Mouse (Mus musculus) liver, embryonic 16.5 days (tissue): ENCODE measurements around the gene Gna15. TPM values are rescaled to one million over a fixed set of nuclear protein-coding genes. Genes with fewer than 3 reads are reported as not detected.

Experiments
- ATAC-seq: fragments of 200-750 bp; cut with Nextera tagmentation; 2 replicates; pipeline ENCODE4 v1.8.0; 2017; ENCODE audit warnings: low read depth, mild to moderate bottlenecking, moderate number of reproducible peaks, moderate library complexity
- H3K27ac ChIP-seq: fragments of 300-500 bp; sonication (generic); 2 replicates; pipeline ENCODE4 v1.5.1; 2014; ENCODE audit warnings: mild to moderate bottlenecking, low read length
- H3K27me3 ChIP-seq: fragments of 300-500 bp; sonication (generic); 2 replicates; pipeline ENCODE4 v1.6.1; 2014; ENCODE audit warnings: low read depth, low read length, mixed read lengths; ENCODE audit not compliant: control insufficient read depth, insufficient read depth
- H3K36me3 ChIP-seq: fragments of 300-500 bp; sonication (generic); 2 replicates; pipeline ENCODE4 v1.6.1; 2014; ENCODE audit warnings: mild to moderate bottlenecking; ENCODE audit not compliant: control insufficient read depth, insufficient read depth
- H3K4me1 ChIP-seq: fragments of 300-500 bp; sonication (generic); 2 replicates; pipeline ENCODE4 v1.6.1; 2014; ENCODE audit warnings: low read depth, low read length, mixed read lengths; ENCODE audit not compliant: control insufficient read depth
- H3K4me2 ChIP-seq: fragments of 300-500 bp; sonication (generic); 2 replicates; pipeline ENCODE4 v1.6.1; 2014; ENCODE audit warnings: low read depth, low read length, mixed read lengths
- H3K4me3 ChIP-seq: fragments of 300-500 bp; sonication (generic); 2 replicates; pipeline ENCODE4 v1.5.1; 2014; ENCODE audit warnings: low read depth, mild to moderate bottlenecking, low read length
- H3K9ac ChIP-seq: fragments of 300-500 bp; sonication (generic); 2 replicates; pipeline ENCODE4 v1.6.1; 2014; ENCODE audit warnings: low read depth, low read length
- H3K9me3 ChIP-seq: fragments of 300-500 bp; sonication (generic); replicated peaks from 2 replicates; pipeline ENCODE4 v1.6.1; 2016; ENCODE audit warnings: low read length; ENCODE audit not compliant: control insufficient read depth
- WGBS: fragments of 180-500 bp; shearing (Covaris S2); extraction: QIAGEN DNeasy Blood & Tissue Kit; methylation state at CpG from one replicate; pipeline ENCODE4 v1.1.7; 2014; ENCODE audit not compliant: insufficient replicate concordance; 5-methylcytosine and 5-hydroxymethylcytosine counted together
- polyA plus RNA-seq: library from polyadenylated mRNA; unstranded; fragments of >200 nt; fragmentation: Nextera tagmentation; extraction: Ambion mirVana; gene quantifications from 2 replicates; pipeline ENCODE4 v1.2.1, GENCODE M21; 2015

Gene Gna15
- polyA plus RNA-seq, 1 experiment from 2014 or later: 4.4 TPM

GRCm38 (mm10) chr10:81472403-81473002, 51.5 kb downstream of the Gna15 start:
- WGBS: 5% methylated on average over 17 of the region's 18 CpGs
- no peak overlapping the region for H3K4me2 ChIP-seq
- no peaks in the 10 kb centered on the region for H3K4me1 ChIP-seq
- H3K27me3 ChIP-seq: peaks cover 64% of the 10 kb centered on the region
- no peak overlapping the region for H3K27ac ChIP-seq
- H3K36me3 ChIP-seq: no peaks in the 10 kb centered on the region
- no peak overlapping the region for H3K4me3 ChIP-seq
- ATAC-seq: no peak
- H3K9me3 ChIP-seq: no peaks in the 10 kb centered on the region
- no peak overlapping the region for H3K9ac ChIP-seq

DNA sequence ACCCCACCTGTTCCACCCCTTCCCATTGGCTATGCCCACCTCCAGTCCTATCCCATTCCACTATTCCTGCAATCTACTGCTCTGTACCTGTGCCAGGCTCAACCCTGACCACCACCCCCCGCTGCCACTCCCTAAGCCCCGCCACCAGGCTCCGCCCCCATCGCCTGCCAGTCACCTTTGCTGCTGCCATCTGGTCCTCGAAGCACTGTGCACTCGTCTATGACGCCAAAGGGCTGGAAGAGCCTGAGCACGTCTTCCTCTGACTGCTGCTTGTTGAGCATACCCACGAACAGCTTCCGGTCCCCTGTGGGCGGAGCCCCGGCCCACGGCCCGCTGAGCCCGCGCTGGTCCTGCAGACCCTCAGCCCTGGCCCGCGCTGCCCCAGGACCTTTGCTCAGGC, 53.6 kb downstream of the Gna15 start:
- no peak overlapping the region for H3K9ac ChIP-seq
- ATAC-seq: no peak
- 31% methylated on average over 18 of the region's 18 CpGs for WGBS
- H3K9me3 ChIP-seq: no peaks in the 10 kb centered on the region
- H3K36me3 ChIP-seq: no peaks in the 10 kb centered on the region
- peaks cover 54% of the 10 kb centered on the region for H3K27me3 ChIP-seq
- H3K27ac ChIP-seq: no peak overlapping the region
- no peak overlapping the region for H3K4me2 ChIP-seq
- no peaks in the 10 kb centered on the region for H3K4me1 ChIP-seq
- no peak overlapping the region for H3K4me3 ChIP-seq

DNA sequence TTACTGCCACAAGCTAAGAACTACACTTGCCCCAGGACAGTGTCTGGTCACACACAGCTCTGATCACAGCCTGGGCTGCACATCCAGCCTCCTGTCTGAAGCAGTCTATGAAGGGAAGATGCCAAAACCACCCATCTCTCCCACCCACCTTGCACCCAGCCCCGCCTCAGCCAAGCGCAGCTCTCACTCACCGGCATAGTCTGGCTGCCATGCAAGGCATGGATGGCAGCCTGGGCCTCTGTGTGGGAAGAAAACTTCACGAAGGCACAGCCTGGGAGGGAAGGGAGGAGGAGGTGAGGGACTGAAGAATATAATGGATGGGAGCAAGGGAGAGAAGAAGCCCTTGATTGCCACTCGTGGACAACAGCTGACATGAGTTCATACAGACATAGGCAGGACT, 54.8 kb downstream of the Gna15 start:
- no peak overlapping the region for H3K27ac ChIP-seq
- H3K4me1 ChIP-seq: peaks cover 10% of the 10 kb centered on the region
- H3K4me2 ChIP-seq: no peak overlapping the region
- no peak overlapping the region for H3K4me3 ChIP-seq
- ATAC-seq: no peak
- 63% methylated on average over 5 of the region's 5 CpGs for WGBS
- no peaks in the 10 kb centered on the region for H3K36me3 ChIP-seq
- no peak overlapping the region for H3K9ac ChIP-seq
- no peaks in the 10 kb centered on the region for H3K9me3 ChIP-seq
- peaks cover 56% of the 10 kb centered on the region for H3K27me3 ChIP-seq

- WGBS: 69% methylated on average over 16 of the region's 16 CpGs
These were observed 56.3 kb downstream of the Gna15 start for GRCm38 (mm10) chr10:81467670-81468235.

GRCm38 (mm10) chr10:81466881-81467280, 57.1 kb downstream of the Gna15 start:
- peaks cover 55% of the 10 kb centered on the region for H3K27me3 ChIP-seq
- WGBS: 55% methylated on average over 14 of the region's 14 CpGs

More at GRCm38 (mm10) chr10:81467670-81468235, 56.3 kb downstream of the Gna15 start:
- H3K9ac ChIP-seq: no peak overlapping the region
- peaks cover 12% of the 10 kb centered on the region for H3K4me1 ChIP-seq
- no peaks in the 10 kb centered on the region for H3K36me3 ChIP-seq
- no peak overlapping the region for H3K27ac ChIP-seq
- H3K4me2 ChIP-seq: no peak overlapping the region
- ATAC-seq: no peak
- H3K9me3 ChIP-seq: no peaks in the 10 kb centered on the region
- no peak overlapping the region for H3K4me3 ChIP-seq
- peaks cover 55% of the 10 kb centered on the region for H3K27me3 ChIP-seq

GRCm38 (mm10) chr10:81466066-81466465, 58.0 kb downstream of the Gna15 start:
- H3K27me3 ChIP-seq: peaks cover 59% of the 10 kb centered on the region
- no peaks in the 10 kb centered on the region for H3K36me3 ChIP-seq
- peaks cover 15% of the 10 kb centered on the region for H3K4me1 ChIP-seq
- no peak overlapping the region for H3K4me3 ChIP-seq
- no peaks in the 10 kb centered on the region for H3K9me3 ChIP-seq
- H3K9ac ChIP-seq: no peak overlapping the region
- H3K27ac ChIP-seq: no peak overlapping the region
- H3K4me2 ChIP-seq: no peak overlapping the region
- no peak for ATAC-seq
- WGBS: 61% methylated on average over 2 of the region's 2 CpGs

More at GRCm38 (mm10) chr10:81466881-81467280, 57.1 kb downstream of the Gna15 start:
- Histone ChIP-seq H3K36me3 (no peaks in the 10 kb centered on the region), H3K9me3 (no peaks in the 10 kb centered on the region), H3K9ac (no peak overlapping the region), H3K27ac (no peak overlapping the region), H3K4me3 (no peak overlapping the region), H3K4me2 (no peak overlapping the region), H3K4me1 (peaks cover 14% of the 10 kb centered on the region)
- no peak for ATAC-seq

- WGBS: 8% methylated on average over 5 of the region's 5 CpGs
- H3K27ac ChIP-seq: no peak overlapping the region
- H3K27me3 ChIP-seq: peaks cover 62% of the 10 kb centered on the region
- H3K4me2 ChIP-seq: no peak overlapping the region
- no peak overlapping the region for H3K9ac ChIP-seq
- no peaks in the 10 kb centered on the region for H3K36me3 ChIP-seq
- peak; percentile 20 for ATAC-seq
- H3K4me3 ChIP-seq: no peak overlapping the region
- H3K4me1 ChIP-seq: peaks cover 15% of the 10 kb centered on the region
- H3K9me3 ChIP-seq: no peaks in the 10 kb centered on the region
These were observed 58.8 kb downstream of the Gna15 start for GRCm38 (mm10) chr10:81465265-81465645.

GRCm38 (mm10) chr10:81464405-81465264, 59.4 kb downstream of the Gna15 start:
- 2% methylated on average over 33 of the region's 33 CpGs for WGBS

DNA sequence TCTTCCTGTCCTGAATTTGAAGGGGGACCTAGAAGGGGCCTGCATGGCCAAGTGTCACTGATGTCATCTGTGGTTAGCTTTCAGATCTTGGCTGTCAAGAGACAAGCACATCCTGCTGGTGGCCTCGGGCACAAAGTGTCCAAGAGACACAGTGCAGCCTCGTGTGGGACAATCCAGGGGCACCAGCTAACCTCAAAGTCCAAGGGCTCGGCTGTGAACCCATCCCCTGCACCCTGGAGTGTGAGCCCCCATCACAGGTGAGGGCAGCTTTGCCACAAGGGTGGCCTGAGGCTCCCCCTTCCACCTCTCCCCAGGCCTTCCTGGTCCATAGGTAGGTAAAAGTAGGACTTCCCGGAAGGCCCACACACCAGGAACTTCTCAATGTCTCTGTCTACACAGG, 60.5 kb downstream of the Gna15 start:
- Histone ChIP-seq H3K27me3 (peaks cover 73% of the 10 kb centered on the region), H3K4me3 (no peak overlapping the region), H3K9ac (no peak overlapping the region), H3K4me1 (peaks cover 15% of the 10 kb centered on the region), H3K36me3 (no peaks in the 10 kb centered on the region), H3K27ac (no peak overlapping the region), H3K9me3 (no peaks in the 10 kb centered on the region), H3K4me2 (no peak overlapping the region)
- no peak for ATAC-seq
- WGBS: 31% methylated on average over 4 of the region's 4 CpGs

More at GRCm38 (mm10) chr10:81464405-81465264, 59.4 kb downstream of the Gna15 start:
- Histone ChIP-seq H3K9me3 (no peaks in the 10 kb centered on the region), H3K4me2 (peak overlapping the region; percentile 37), H3K9ac (no peak overlapping the region), H3K4me1 (peaks cover 15% of the 10 kb centered on the region), H3K27ac (no peak overlapping the region), H3K27me3 (peaks cover 68% of the 10 kb centered on the region), H3K36me3 (no peaks in the 10 kb centered on the region), H3K4me3 (peak overlapping the region; percentile 18; the same call in 1 of the 2 replicates)
- ATAC-seq: peak; percentile 84
